Mouse (Mus musculus): ENCODE data around the gene Kcns1. TPM values are rescaled to one million over a fixed set of nuclear protein-coding genes. Genes with fewer than 3 reads are reported as not detected.

The Kcns1 gene
- polyA plus RNA-seq, 1 experiment from 2014 or later: 0.55 TPM

Other genes with a start within 250 kb of the Kcns1 start
- 431 and 450 TPM in 2 replicates for gene Ywhab, start 176.2 kb downstream of the Kcns1 start, polyA plus RNA-seq (2015; fragmentation: Nextera tagmentation; extraction: Ambion mirVana)
- 2.9 and 4.2 TPM in 2 replicates for gene Pabpc1l, start 145.7 kb downstream of the Kcns1 start, polyA plus RNA-seq (2015; fragmentation: Nextera tagmentation; extraction: Ambion mirVana)
- 23.8 and 28.0 TPM in 2 replicates for gene Stk4, start 100.8 kb downstream of the Kcns1 start, polyA plus RNA-seq (2015; fragmentation: Nextera tagmentation; extraction: Ambion mirVana)
- gene Tomm34, start 99.9 kb downstream of the Kcns1 start, polyA plus RNA-seq (2015; fragmentation: Nextera tagmentation; extraction: Ambion mirVana): 52.5 and 55.5 TPM in 2 replicates
- not detected in 2 replicates for gene Wfdc5, start 11.6 kb upstream of the Kcns1 start, polyA plus RNA-seq (2015; fragmentation: Nextera tagmentation; extraction: Ambion mirVana)
- gene Wfdc12, start 19.5 kb upstream of the Kcns1 start, polyA plus RNA-seq (2015; fragmentation: Nextera tagmentation; extraction: Ambion mirVana): not detected in 2 replicates
- gene Wfdc15a, start 29.0 kb upstream of the Kcns1 start, polyA plus RNA-seq (2015; fragmentation: Nextera tagmentation; extraction: Ambion mirVana): not detected in 2 replicates
- gene Wfdc15b, start 50.5 kb upstream of the Kcns1 start, polyA plus RNA-seq (2015; fragmentation: Nextera tagmentation; extraction: Ambion mirVana): not detected in 2 replicates
- not detected in 2 replicates for gene Svs2, start 67.4 kb upstream of the Kcns1 start, polyA plus RNA-seq (2015; fragmentation: Nextera tagmentation; extraction: Ambion mirVana)
- gene Svs3b, start 85.5 kb upstream of the Kcns1 start, polyA plus RNA-seq (2015; fragmentation: Nextera tagmentation; extraction: Ambion mirVana): not detected in 2 replicates
- not detected in 2 replicates for gene Svs4, start 107.3 kb upstream of the Kcns1 start, polyA plus RNA-seq (2015; fragmentation: Nextera tagmentation; extraction: Ambion mirVana)
- gene Svs3a, start 118.2 kb upstream of the Kcns1 start, polyA plus RNA-seq (2015; fragmentation: Nextera tagmentation; extraction: Ambion mirVana): not detected in 2 replicates
- gene Svs6, start 145.6 kb upstream of the Kcns1 start, polyA plus RNA-seq (2015; fragmentation: Nextera tagmentation; extraction: Ambion mirVana): not detected in 2 replicates
- gene Svs5, start 161.6 kb upstream of the Kcns1 start, polyA plus RNA-seq (2015; fragmentation: Nextera tagmentation; extraction: Ambion mirVana): not detected in 2 replicates
- 0.29 TPM in 1 of 2 replicates, not detected in the other for gene Slpi, start 218.0 kb upstream of the Kcns1 start, polyA plus RNA-seq (2015; fragmentation: Nextera tagmentation; extraction: Ambion mirVana)
- gene Rbpjl, start 232.0 kb upstream of the Kcns1 start, polyA plus RNA-seq (2015; fragmentation: Nextera tagmentation; extraction: Ambion mirVana): 0.05 TPM in 1 of 2 replicates, not detected in the other
- gene Matn4, start 234.0 kb upstream of the Kcns1 start, polyA plus RNA-seq (2015; fragmentation: Nextera tagmentation; extraction: Ambion mirVana): 0.94 and 1.1 TPM in 2 replicates

Data from forebrain, embryonic 15.5 days (tissue).